Mouse (Mus musculus) MEL (cell line): ENCODE results near the gene Slc25a45.

Source experiments
- CTCF ChIP-seq, 3 experiments: IDR thresholded peaks in 2 of 3; conservative IDR thresholded peaks in 1 of 3; 2 replicates each; pipeline ENCODE4 v1.5.1; 2011 to 2012; ENCODE audit warnings: low read length in 3 of 3, low read depth in 2 of 3, mild to moderate bottlenecking in 2 of 3, improper control_type of control experiment in 1 of 3, inconsistent platforms in 1 of 3, mixed read lengths in 1 of 3, moderate library complexity in 1 of 3; ENCODE audit not compliant: control insufficient read depth in 1 of 3, insufficient read depth in 1 of 3, poor library complexity in 1 of 3, severe bottlenecking in 1 of 3
- EP300 ChIP-seq, 2 experiments: IDR thresholded peaks; 2 replicates each; pipeline ENCODE4 v1.6.1; 2011; ENCODE audit warnings: improper control_type of control experiment in 2 of 2, low read length in 2 of 2, low read depth in 1 of 2, mild to moderate bottlenecking in 1 of 2
- GATA1 ChIP-seq: IDR thresholded peaks from 2 replicates; pipeline ENCODE4 v1.6.1; 2011; ENCODE audit warnings: low read depth, low read length, improper control_type of control experiment

- TF ChIP-seq GATA1 (no peak), CTCF (IDR thresholded peaks at IDR 0.05 in 2 of 3, conservative IDR thresholded peaks at IDR 0.05 in 1 of 3; ENCODE audit: control insufficient read depth in 1 of 3, insufficient read depth in 1 of 3, low read depth in 2 of 3, low read length in 3 of 3, poor library complexity in 1 of 3, severe bottlenecking in 1 of 3) (no peak), EP300 (IDR thresholded peaks at IDR 0.05; ENCODE audit: low read depth in 1 of 2, low read length in 2 of 2) (no peak)
Measured at GRCm38 (mm10) chr19:5893282-5894001, 15.8 kb downstream of the Slc25a45 start.
